Mouse (Mus musculus) intestine, embryonic 15.5 days (tissue): ENCODE results near the gene Nwd2. TPM values are rescaled to one million over a fixed set of nuclear protein-coding genes. Genes with fewer than 3 reads are reported as not detected.

Experiments used
- ATAC-seq: fragments of 200-750 bp; cut with Nextera tagmentation; 2 replicates; pipeline ENCODE4 v1.8.0; 2017; ENCODE audit warnings: moderate TSS enrichment, moderate library complexity
- H3K27ac ChIP-seq: fragments of 300-500 bp; sonication (generic); 2 replicates; pipeline ENCODE4 v1.5.1; 2015; ENCODE audit warnings: mild to moderate bottlenecking, inconsistent platforms
- H3K27me3 ChIP-seq: fragments of 300-500 bp; sonication (generic); replicated peaks from 2 replicates; pipeline ENCODE4 v1.6.1; 2015; ENCODE audit warnings: inconsistent platforms
- H3K36me3 ChIP-seq: fragments of 300-500 bp; sonication (generic); 2 replicates; pipeline ENCODE4 v1.6.1; 2015; ENCODE audit warnings: inconsistent platforms
- H3K4me1 ChIP-seq: fragments of 300-500 bp; sonication (generic); replicated peaks from 2 replicates; pipeline ENCODE4 v1.6.1; 2015; ENCODE audit warnings: inconsistent platforms
- H3K4me2 ChIP-seq: fragments of 300-500 bp; sonication (generic); replicated peaks from 2 replicates; pipeline ENCODE4 v1.6.1; 2015; ENCODE audit warnings: mild to moderate bottlenecking, inconsistent platforms
- H3K4me3 ChIP-seq: fragments of 300-500 bp; sonication (generic); replicated peaks from 2 replicates; pipeline ENCODE4 v1.5.1; 2015; ENCODE audit warnings: inconsistent platforms
- H3K9ac ChIP-seq: fragments of 300-500 bp; sonication (generic); 2 replicates; pipeline ENCODE4 v1.6.1; 2015; ENCODE audit warnings: inconsistent platforms
- H3K9me3 ChIP-seq: fragments of 300-500 bp; sonication (generic); 2 replicates; pipeline ENCODE4 v1.6.1; 2016; ENCODE audit warnings: inconsistent platforms
- WGBS: fragments of 180-500 bp; shearing (Covaris S2); methylation state at CpG from one replicate; pipeline ENCODE4 v1.1.7; 2015; 5-methylcytosine and 5-hydroxymethylcytosine counted together
- polyA plus RNA-seq: library from polyadenylated mRNA; unstranded; fragments of >200 nt; fragmentation: Nextera tagmentation; extraction: Ambion mirVana; gene quantifications from 2 replicates; pipeline ENCODE4 v1.2.1, GENCODE M21; 2015

The Nwd2 gene
- polyA plus RNA-seq, 1 experiment from 2014 or later: 0.30 TPM

- Histone ChIP-seq H3K27me3 (no peaks in the 10 kb centered on the region), H3K4me2 (no peak overlapping the region), H3K9me3 (no peaks in the 10 kb centered on the region), H3K4me1 (0 out of 2 replicates have a peak, but pooled peaks cover 3% of the 10 kb centered on the region), H3K36me3 (no peaks in the 10 kb centered on the region), H3K27ac (no peak overlapping the region), H3K9ac (no peak overlapping the region), H3K4me3 (no peak overlapping the region)
- 0 out of 2 replicates have a peak, but pooled peaks have one; percentile 23 for ATAC-seq
- WGBS: 87% methylated on average over 2 of the region's 2 CpGs
Measured at GRCm38 (mm10) chr5:63837851-63838250, 188.9 kb downstream of the Nwd2 start.

- ATAC-seq: no peak
- H3K27ac ChIP-seq: no peak overlapping the region
- no peaks in the 10 kb centered on the region for H3K9me3 ChIP-seq
- WGBS: 61% methylated on average over 12 of the region's 12 CpGs
- H3K27me3 ChIP-seq: no peaks in the 10 kb centered on the region
- no peaks in the 10 kb centered on the region for H3K36me3 ChIP-seq
- 0 out of 2 replicates have a peak, but pooled peaks cover 3% of the 10 kb centered on the region for H3K4me1 ChIP-seq
- H3K4me3 ChIP-seq: no peak overlapping the region
- H3K9ac ChIP-seq: no peak overlapping the region
- H3K4me2 ChIP-seq: no peak overlapping the region
Measured at GRCm38 (mm10) chr5:63839801-63840416, 191.0 kb downstream of the Nwd2 start.

GRCm38 (mm10) chr5:63847080-63847479 lies 198.2 kb downstream of the Nwd2 start:
- no peaks in the 10 kb centered on the region for H3K9me3 ChIP-seq
- no peaks in the 10 kb centered on the region for H3K36me3 ChIP-seq
- H3K4me1 ChIP-seq: no peaks in the 10 kb centered on the region
- no peaks in the 10 kb centered on the region for H3K27me3 ChIP-seq
- peak; percentile 79 for ATAC-seq
- peak overlapping the region; percentile 78 for H3K27ac ChIP-seq
- WGBS: 74% methylated on average over 8 of the region's 8 CpGs
- peak overlapping the region; percentile 17; the same call in 1 of the 2 replicates for H3K4me2 ChIP-seq
- no peak overlapping the region for H3K4me3 ChIP-seq
- no peak overlapping the region for H3K9ac ChIP-seq

GRCm38 (mm10) chr5:63847541-63848226 lies 198.8 kb downstream of the Nwd2 start:
- Histone ChIP-seq H3K27me3 (no peaks in the 10 kb centered on the region), H3K4me2 (peak overlapping the region; percentile 17; the same call in 1 of the 2 replicates), H3K9me3 (no peaks in the 10 kb centered on the region), H3K36me3 (no peaks in the 10 kb centered on the region), H3K4me3 (no peak overlapping the region), H3K27ac (peak overlapping the region; percentile 78), H3K9ac (no peak overlapping the region), H3K4me1 (no peaks in the 10 kb centered on the region)
- ATAC-seq: peak; percentile 100
- 49% methylated on average over 13 of the region's 13 CpGs for WGBS

- no peaks in the 10 kb centered on the region for H3K9me3 ChIP-seq
- H3K27ac ChIP-seq: no peak overlapping the region
- 87% methylated on average over 8 of the region's 8 CpGs for WGBS
- H3K27me3 ChIP-seq: no peaks in the 10 kb centered on the region
- H3K4me3 ChIP-seq: no peak overlapping the region
- no peak overlapping the region for H3K4me2 ChIP-seq
- no peaks in the 10 kb centered on the region for H3K4me1 ChIP-seq
- no peak overlapping the region for H3K9ac ChIP-seq
- no peak for ATAC-seq
- H3K36me3 ChIP-seq: no peaks in the 10 kb centered on the region
Measured at GRCm38 (mm10) chr5:63858901-63859300, 210.0 kb downstream of the Nwd2 start.

Other genes starting within 250 kb of the Nwd2 start
- 44.5 and 45.9 TPM in 2 replicates for gene 0610040J01Rik, start 163.3 kb downstream of the Nwd2 start, polyA plus RNA-seq